Mouse (Mus musculus) megakaryocyte progenitor cell, adult 5-6 weeks (primary cell): ENCODE data around the gene Sdk1. TPM values are rescaled to one million over a fixed set of nuclear protein-coding genes. Genes with fewer than 3 reads are reported as not detected.

Experiments used
- ATAC-seq: replicated peaks from 2 replicates; pipeline ENCODE4 v1.8.0; 2016; ENCODE audit warnings: mild to moderate bottlenecking, moderate TSS enrichment, inconsistent platforms; ENCODE audit not compliant: poor library complexity
- total RNA-seq, 2 experiments: library from RNA; stranded (forward) in 1 of 2; stranded (reverse) in 1 of 2; fragments of 157-497, 149-512 nt in 1 of 2; fragments of 200-1000 nt in 1 of 2; gene quantifications; 2 replicates each; pipeline versions ENCODE4 v1.2.3 to v1.2.4; 2015 to 2017

Sdk1 gene
- total RNA-seq, 2 experiments from 2014 or later = not detected

DNA sequence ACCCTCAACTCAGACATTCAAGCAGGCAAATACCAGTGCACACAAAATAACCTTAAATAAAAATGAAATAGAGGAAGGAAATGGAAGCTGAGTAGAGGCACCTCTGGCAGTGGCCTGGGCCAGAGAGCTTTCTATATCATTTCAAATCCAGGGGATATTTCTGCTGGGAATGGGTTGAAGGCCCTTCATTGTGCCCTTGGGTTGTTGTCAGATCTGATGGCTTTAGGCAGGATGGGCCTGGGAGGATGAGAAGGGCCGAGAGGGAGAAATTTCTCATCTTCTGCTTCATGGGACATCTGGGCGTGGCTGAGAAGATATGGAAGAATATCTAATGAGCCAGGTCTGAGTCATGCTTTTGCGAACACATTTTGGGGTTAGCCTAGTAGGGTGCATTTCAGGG lies 186.8 kb downstream of the Sdk1 start:
- ATAC-seq = no peak

DNA sequence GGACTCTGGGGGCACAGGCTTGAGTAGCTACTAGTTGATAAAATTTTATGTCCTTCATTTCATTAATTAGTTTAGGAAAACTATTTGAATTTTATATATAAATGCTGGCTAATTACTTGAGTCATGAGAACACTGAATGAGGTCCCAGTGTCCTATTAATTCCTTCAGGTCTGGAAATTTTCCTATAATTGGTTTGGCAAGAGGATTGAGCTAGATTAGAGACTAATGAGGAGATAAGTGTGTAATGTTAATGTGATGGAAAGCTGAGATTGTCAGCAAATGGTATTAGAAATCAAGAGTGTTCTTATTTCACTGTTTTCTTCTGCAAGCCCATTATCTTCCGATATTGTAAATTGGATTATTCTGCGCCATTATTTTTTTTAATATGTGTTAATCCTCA lies 192.0 kb downstream of the Sdk1 start:
- no peak for ATAC-seq

DNA sequence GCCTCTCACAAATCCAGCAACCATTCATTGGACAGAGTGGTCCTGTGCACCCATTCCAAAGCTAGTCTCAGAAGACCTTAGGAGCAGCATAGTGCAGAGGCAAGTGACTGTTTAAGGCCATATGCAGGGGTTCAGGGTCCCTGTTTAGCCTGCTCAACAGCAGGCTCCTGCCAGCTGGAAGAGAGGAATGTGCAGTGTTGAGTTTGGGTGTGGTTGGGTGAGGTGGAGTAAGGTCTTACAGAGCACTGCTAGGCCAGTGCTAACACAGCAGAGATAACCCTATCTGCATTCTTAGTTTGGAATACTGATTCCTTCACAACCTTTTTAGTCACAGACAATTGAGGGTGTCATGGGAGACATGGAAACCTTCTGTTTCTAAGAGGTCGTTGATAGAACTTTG lies 206.0 kb downstream of the Sdk1 start:
- no peak for ATAC-seq

DNA sequence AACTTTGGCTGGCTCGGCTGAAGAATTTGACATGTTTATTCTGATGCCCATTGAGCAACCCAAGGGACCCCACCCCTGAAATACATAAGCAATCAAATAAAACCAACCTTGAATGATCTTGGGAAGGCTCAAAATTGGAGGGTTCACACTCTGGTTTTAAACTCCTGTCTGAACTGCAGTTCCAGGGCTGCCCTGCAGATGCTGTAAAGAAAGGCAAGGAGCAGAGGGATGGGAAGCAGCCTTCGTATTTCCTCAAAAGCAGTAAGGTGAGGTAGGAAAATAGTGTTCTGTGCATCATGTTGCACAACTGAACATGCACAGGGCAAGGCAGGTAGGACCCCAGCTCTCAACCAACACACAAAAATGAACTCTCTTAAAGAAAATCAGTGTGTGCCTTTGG lies 222.1 kb downstream of the Sdk1 start:
- ATAC-seq = no peak

DNA sequence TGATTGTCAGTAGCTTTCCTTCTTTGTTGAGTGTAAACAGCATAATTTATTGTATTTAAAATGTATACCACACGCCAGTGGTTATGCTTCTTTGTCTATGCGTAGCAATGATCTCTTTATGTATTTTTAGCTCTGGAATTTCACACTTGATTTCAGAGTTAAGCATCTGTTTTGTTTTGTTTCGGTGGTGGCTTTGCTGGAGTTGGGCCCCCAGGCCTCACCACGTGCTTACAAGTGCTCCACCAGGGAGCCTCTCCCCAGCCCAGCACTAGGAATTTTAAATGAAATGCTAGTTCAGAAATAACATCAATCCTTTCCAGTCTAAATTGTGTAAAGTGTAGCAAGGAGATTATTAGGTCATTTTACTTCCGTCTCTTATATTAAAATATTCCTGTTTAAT lies 227.5 kb downstream of the Sdk1 start:
- ATAC-seq = no peak

DNA sequence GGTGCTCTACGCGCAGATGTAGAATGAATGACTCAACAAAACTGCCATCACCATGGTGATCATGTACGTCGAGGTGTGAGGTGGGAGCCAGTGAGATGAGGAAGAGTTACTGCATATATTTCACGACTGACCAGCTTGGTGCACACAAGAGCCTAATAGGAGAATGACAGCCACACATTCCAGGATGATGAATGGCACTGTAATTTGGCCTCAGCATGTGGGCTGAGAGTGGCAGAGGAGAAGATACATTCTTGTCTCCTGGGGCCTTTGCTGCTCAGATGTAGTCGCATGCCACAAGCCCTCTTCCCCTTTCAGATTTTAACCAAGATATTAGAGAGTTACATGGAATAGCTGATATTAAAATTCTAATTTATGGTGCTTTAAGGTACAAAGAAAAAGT lies 264.0 kb downstream of the Sdk1 start:
- ATAC-seq = no peak

DNA sequence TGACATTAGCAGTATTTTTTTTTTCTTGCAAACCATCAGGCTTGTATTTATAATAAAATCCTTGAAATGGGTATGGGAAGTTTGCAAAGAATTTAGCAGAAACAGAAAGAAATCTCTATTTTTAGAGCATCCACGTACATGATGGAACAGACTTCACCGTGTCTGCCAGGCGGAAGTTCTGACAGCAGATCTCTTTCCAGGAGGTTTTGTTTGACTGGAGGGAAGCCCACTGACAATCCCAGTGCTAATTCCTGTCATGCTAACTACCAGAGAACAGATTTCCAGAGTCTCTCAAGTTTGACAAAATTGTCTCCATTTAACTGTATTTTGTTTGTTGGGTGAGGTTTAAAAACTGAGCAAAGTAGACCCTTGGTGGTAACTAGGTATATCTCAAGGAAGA lies 265.1 kb downstream of the Sdk1 start:
- ATAC-seq = no peak

DNA sequence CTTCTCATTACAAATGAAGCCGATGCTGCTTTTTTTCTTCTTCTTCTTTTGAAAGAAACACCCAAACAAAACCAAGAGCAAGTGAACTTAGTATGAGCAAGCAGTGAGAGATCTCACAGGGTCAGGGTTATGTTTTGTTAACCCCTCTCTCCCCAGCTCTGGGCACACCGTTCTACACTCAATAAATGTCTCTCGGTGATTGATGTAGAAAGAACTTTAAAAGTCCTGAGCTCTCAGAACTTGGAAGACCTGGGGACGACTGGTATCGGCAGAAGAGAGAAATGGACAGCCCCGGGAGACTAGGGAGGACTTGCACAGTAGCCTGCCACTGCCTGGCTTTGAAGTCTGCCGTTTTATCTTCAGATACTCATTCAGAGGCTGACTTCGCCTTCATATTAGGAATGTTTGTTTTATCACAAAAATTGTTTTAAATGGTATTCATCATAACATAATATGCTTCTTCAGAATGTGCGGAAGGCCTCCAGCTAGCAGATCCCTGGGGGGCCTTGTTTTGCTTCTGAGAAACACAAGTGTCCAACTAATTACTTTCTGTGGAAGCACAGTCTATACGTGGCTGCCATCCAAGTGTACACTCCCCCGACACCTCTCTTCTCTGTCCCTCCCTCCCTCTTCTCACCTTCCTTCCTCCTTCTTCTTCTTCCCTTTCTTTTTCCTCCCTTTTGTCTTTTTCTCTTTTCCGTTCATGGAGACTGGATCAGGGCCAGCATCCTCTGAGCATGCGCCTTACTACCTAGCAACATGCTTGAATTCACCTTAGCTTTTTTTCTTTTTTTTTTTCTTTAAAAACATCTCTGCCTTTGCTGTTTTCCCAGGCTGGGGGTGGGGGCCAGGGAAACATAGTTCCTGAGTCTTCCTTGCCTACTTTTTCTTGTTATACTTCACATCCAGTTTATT lies 283.8 kb downstream of the Sdk1 start:
- no peak for ATAC-seq

DNA sequence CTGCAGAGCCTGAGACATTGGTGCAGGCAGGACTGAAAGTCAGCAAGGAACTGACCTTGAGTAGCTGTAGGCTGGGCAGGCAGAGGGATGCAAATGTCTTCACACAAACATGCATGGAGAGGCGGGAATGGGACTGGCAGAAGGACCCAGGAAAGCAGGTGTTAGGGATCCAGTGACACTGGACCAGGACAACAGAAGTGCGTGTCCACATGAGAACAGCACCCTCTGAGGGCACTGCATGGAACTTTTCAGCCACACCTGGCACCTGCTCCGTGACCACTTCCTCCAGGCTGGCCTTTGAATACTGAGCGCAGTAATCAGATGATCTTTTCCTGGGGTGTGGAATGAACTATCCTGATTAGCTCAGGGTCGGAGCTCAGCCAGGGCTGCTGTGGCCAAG lies 298.9 kb downstream of the Sdk1 start:
- no peak for ATAC-seq

DNA sequence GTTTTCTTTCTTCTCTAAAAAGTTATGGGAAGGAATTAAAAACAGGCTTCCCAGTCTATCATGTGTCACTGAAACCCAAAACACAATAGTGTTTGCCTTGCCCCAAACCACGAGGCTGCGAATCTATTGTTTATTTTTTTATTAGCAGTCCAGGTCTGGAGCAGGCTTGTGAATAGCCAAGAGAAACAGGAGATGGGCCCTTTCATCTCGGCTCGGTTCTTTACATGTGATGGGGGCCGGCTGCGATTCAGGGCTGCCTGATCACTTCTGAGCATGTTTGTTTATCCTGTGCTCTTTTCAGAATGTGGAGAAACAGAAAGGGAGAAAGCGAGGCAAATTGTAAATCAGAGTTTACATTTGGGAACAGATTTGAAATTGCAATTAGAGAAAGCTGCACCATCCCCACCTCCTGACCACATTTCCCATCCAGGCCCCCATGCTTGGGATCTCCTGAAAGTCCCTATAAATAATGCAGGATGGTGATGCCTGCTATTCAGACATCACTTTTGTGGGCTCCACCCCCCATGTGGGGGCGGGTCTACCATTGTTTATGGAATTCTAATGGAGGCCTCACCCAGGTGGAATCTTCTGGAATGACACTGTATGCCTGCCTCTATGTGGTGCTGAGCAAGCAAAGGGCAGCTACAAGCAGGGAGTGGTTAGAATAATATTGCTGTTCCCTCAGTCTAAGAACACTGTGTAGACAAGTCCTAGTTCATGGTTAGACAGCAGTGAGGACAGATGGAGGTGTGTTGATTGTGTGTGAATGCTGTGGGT lies 301.8 kb downstream of the Sdk1 start:
- no peak for ATAC-seq

DNA sequence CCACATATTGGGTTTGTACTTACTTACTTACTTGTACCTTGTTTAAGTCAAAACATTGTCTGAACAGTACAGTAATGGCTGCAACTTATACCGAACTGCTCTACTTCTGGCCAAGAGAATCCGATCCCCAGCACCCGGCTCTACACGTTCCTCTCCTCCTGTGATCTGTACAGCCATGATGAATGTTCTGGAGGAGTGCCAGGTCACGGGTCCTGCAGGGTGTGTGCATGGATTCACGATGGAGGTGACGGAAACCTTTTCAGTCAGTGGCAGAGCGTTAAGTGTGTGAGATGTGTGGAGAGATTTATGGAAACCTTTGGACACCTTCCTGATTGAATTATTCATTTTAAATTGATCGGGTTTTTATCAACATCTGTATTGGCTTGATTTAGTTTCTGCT lies 312.2 kb downstream of the Sdk1 start:
- no peak for ATAC-seq

DNA sequence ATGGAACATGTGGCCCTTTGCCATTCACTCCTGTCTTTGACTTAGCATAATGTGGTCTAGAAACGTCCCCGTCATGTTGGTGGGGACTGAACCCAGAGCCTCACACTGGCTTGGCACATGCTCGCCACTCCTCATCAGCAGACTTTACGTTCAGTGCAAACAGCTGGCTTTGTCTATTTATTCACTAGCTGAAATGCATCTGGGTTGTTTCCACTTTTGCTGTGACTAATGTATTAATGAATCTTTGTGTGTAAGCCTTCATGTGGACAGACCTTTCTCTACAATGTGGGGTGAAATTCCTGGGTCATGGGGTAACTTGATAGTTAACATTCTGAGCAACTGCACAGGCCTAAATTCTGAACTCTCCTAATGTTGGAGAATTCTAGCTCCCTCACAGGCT lies 317.4 kb downstream of the Sdk1 start:
- ATAC-seq = no peak

DNA sequence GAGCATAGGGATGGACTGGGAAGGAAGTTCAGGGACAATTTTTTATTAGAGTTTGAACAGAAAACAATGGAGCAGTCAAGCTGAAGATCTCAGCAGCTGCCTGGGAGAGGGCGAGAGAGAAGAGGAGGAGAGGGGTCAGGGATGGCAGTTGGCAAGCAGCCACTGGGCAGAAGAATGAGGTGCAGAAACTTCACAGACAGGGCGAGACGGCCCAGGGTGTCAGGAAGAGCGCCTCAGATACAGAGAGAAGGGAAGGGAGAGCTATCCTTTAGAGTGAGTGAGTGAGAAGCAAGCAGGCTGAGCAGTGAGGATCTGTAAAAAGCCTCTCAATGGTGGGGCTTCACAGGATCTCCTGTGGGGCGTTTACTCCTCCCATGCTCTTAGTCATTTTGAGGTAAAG lies 319.0 kb downstream of the Sdk1 start:
- ATAC-seq = no peak

DNA sequence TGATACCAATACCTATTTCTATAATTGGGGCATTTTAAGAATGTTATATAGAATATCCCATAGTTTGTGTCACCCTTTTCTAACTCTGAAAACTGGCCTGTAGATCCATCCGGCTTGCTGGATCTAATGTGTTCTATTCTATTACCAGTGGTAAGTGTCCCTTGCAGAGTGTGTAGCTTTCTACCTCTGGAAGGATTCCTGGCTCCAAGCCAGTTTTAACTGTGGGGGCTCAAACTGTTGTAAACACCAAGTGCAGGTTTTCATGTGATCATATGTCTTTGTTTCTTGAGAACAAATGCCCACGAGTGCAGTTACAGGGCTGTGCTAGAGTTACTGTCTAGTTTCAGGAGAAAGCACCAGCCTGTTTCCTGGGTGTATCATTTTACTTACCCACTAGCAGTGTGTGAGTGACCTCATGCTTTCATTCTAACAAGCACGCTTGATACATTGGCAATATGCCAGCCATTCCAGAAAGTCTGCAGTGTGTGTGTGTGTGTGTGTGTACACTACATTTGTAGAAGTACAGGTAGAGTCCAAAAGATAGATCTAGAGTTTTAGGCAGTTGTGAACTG lies 320.8 kb downstream of the Sdk1 start:
- no peak for ATAC-seq

DNA sequence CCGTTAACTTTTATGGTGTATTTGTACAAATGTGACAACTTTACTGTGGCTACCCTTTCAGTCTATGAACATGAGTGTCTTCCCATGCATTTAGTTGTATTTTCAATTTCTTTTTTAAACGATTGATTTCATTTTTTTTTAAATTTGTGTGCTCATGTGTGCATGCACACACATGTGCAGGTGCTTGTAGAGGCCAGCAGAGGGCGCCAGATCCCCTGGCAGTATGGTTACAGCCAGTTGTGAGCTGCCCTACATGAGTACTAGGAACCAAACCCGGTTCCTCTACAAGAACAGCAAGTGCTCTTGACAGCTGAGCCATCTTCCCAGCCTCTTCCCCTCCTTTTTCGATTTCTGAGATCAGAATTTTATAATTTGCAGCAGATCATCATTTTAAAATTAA lies 322.9 kb downstream of the Sdk1 start:
- ATAC-seq = no peak

DNA sequence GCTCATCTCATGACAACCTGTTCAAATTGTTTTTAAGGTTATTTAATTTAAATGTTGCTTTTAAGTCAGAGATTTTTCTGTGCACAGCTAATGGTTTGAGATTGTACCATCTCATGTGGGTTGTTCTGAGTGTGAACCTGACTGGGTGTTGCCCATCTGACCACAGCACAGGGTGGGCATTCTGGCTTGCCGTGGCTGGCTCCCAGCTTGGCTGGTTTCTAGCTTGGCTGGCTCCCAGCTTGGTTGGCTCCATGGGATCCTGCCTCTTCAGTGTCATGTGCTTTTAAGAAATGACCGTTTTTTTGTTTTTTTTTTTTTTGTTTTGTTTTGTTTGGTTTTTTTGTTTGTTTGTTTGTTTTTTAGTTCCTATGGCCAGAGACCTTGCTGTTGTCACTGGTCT lies 326.8 kb downstream of the Sdk1 start:
- no peak for ATAC-seq

DNA sequence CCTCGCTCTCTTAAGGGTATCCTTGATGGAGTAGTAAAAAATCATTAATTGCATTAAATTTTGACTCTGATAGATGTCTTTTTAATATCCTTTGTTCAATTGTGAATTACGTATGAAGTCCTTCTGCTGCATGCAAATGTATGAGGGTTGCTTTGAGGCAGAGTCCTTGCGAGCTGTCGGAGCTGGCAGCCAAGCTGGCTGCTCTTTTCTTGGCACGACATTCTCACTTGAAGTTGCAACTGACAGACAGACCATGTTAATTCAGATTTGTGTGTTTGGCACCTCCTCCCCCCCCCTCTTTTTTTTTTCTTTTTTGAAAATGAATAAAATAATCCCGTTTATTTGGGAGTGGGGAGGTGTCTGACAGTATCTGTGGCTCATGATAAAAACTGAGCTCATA lies 329.2 kb downstream of the Sdk1 start:
- ATAC-seq = no peak

DNA sequence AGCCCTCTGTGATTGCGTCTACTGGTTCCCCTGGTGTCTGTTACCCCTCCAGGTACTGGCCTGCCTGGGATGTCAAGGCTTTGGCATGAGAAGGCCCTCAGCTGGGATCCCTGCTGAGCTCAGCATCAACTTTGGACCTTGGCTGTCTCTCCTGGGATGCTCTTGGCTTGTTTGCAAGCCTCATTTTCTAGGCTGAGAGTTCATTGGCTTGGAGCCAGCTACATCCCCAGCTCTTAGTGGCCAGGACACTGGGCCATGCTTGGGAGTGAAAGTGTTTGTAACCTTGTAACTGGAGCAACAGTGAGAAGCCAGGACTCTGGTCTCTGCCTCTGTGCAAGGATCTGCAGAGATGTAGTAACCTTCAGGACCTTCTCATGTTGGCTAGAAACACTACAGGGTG lies 333.0 kb downstream of the Sdk1 start:
- ATAC-seq = no peak

DNA sequence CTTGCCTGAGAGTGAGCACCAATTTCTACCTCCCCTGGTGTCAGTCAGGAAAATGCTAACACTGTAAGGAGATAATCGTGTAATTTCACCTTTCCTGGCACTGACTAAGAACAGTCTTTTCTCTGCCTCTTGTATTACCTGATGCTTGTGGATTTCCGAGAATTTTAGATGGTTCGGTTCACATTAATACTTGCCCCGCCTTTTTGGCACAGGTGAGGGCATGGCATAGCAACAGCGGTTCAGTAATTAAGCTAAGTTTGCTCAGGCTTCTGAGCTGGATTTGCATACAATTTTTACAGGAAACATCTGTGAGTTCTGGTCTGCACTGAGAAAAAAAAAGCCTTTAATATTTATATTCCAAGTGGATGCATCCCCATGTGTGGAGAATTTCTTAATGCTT lies 350.0 kb downstream of the Sdk1 start:
- no peak for ATAC-seq

DNA sequence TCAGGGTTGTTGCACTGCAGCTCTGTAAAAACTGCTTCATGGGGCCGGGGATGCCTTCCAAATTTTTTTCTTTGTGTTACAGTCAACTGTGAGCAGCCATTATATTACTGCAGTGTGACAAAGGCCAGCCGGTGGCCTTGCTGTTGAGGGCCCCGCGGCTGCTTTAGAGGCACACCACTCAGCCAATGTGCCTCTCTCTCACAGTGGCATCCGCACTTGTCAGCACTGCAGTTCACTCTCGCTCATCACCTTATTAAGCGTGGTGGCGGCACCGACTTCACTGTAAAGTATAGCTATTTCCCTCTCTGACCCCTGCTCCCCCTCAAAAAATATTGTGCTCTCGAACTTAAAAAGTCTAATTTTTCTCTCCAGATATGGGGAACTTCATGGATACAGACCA lies 371.4 kb downstream of the Sdk1 start:
- ATAC-seq = no peak

DNA sequence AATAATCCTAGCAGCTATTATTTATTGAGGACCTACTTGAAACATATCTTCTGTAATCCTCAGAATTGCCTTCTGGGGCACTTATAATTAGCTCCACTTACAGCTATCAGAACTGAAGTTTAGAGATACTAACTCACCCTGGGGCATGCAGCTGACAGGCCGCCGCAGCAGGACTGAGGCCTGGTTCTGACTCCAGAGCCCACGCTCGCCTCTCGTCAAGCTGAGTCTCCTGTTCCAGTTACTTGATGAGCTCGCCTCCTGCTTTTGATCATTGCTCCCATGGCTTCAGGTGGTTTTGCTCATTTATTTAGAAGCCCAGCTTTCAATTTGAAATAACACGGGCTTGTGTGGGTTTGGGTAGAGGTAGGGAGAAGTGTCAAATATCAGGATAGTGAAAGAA lies 374.5 kb downstream of the Sdk1 start:
- ATAC-seq = no peak

DNA sequence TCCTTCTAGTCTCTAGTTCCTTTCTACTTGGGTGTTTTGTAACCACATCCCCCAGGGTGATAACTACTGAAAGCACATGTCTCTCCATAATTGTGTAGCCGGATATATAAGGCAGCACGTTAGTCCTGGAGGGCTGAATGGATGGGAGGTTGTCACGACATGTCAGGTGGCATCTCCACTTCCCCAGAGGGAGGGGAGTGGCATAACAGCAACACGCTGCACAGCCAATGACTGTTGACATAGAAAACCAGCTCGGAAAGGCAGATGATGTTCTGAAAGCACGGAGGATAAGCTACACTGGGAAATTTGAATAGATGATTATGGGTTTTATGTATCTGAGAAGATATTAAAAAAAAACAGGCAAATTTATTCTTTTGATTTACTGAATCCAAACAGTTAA lies 376.4 kb downstream of the Sdk1 start:
- ATAC-seq = no peak
